Mouse (Mus musculus): ENCODE results near the gene Slc1a1. TPM values are rescaled to one million over a fixed set of nuclear protein-coding genes. Genes with fewer than 3 reads are reported as not detected.

Gene Slc1a1
- polyA plus RNA-seq, 1 experiment from 2014 or later = 0.88 TPM

DNA sequence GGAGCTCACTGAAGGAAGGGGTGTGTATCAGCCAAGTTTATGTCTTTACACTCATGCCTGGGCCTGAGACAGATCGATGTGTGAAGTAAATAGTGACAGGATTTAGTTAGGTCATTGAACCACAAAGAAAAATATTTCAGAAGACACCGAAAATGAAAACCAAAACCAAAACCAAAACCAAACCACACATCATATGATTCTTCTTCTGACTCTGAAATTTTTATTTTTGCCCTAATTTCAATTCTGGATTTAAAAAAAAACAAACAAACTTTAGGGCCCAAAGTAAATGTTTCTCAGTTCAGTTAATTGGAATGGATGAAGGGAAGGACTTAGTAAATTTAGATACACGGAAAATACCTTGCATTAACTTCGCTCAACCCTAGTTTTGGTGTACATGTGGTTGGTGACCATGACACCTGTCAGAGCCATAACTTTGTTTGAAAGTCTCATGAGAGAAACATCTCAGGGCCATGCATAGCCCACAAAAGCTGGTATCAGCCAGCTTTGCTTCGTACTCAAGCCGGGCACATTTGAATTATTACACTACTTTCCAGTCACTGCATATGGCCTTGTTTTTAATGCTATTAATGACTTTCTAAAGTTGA is 34.5 kb downstream of the Slc1a1 start:
- Histone ChIP-seq H3K27me3 (replicated peaks; ENCODE audit: control insufficient read depth, insufficient read depth, low read length) (no peaks in the 10 kb centered on the region), H3K27ac (ENCODE audit: low read length) (no peak overlapping the region), H3K9ac (ENCODE audit: low read depth, low read length) (no peak overlapping the region), H3K9me3 (ENCODE audit: control insufficient read depth, low read length) (no peaks in the 10 kb centered on the region), H3K4me1 (ENCODE audit: control insufficient read depth, insufficient read depth, low read length) (no peaks in the 10 kb centered on the region), H3K4me3 (ENCODE audit: low read length) (no peak overlapping the region), H3K4me2 (ENCODE audit: low read depth, low read length) (no peak overlapping the region), H3K36me3 (ENCODE audit: control insufficient read depth, insufficient read depth, low read length) (no peaks in the 10 kb centered on the region)
- WGBS = 89% methylated on average over 6 of the region's 6 CpGs
- no peak for ATAC-seq

DNA sequence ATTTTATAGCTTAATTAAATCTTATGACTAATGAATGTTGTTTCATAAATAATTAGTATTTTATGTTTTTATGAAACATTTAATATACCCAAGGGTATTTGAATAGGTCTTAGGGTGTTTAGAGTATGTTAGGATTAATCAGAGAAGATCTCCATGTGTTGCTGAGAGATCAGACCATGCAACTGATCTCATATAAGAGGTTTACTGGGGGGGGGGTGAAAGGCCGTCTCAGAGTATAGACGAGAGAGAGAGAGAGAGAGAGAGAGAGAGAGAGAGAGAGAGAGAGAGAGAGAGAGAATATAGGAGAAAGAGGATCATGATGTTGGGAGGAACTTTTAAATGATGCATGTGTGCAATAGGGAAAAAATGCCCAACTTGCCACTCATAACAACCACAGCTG is 35.5 kb downstream of the Slc1a1 start:
- Histone ChIP-seq H3K9me3 (ENCODE audit: control insufficient read depth, low read length) (no peaks in the 10 kb centered on the region), H3K4me2 (ENCODE audit: low read depth, low read length) (no peak overlapping the region), H3K4me1 (ENCODE audit: control insufficient read depth, insufficient read depth, low read length) (no peaks in the 10 kb centered on the region), H3K36me3 (ENCODE audit: control insufficient read depth, insufficient read depth, low read length) (no peaks in the 10 kb centered on the region), H3K4me3 (ENCODE audit: low read length) (no peak overlapping the region), H3K27me3 (replicated peaks; ENCODE audit: control insufficient read depth, insufficient read depth, low read length) (no peaks in the 10 kb centered on the region), H3K9ac (ENCODE audit: low read depth, low read length) (no peak overlapping the region), H3K27ac (ENCODE audit: low read length) (no peak overlapping the region)
- 86% methylated on average over 2 of the region's 2 CpGs for WGBS
- no peak for ATAC-seq

DNA sequence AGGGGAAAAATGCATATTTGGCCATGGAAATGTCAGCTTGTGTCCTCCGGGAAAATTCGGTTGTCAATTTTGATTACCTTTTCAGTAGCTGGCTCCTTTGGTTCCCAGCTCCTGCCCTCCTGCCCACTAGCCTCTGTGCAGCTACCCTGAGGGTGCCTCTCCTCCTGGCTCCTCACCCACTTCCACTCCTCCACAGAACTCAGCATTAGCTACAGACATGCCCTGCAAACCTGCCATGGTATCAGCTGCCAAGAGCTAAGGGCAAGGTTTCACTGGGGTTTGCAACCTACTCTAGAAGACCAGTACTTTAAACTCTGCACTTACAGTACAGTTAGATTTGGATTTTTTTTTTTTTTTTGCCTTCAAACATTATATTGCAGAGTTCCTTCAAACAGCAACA is 44.6 kb downstream of the Slc1a1 start:
- H3K4me2 ChIP-seq (ENCODE audit: low read depth, low read length) = no peak overlapping the region
- H3K4me3 ChIP-seq (ENCODE audit: low read length) = no peak overlapping the region
- no peak overlapping the region for H3K9ac ChIP-seq (ENCODE audit: low read depth, low read length)
- H3K27me3 ChIP-seq (replicated peaks; ENCODE audit: control insufficient read depth, insufficient read depth, low read length) = no peaks in the 10 kb centered on the region
- ATAC-seq = no peak
- no peak overlapping the region for H3K27ac ChIP-seq (ENCODE audit: low read length)
- 97% methylated on average over 2 of the region's 2 CpGs for WGBS
- H3K9me3 ChIP-seq (ENCODE audit: control insufficient read depth, low read length) = no peaks in the 10 kb centered on the region
- H3K36me3 ChIP-seq (ENCODE audit: control insufficient read depth, insufficient read depth, low read length) = no peaks in the 10 kb centered on the region
- H3K4me1 ChIP-seq (ENCODE audit: control insufficient read depth, insufficient read depth, low read length) = no peaks in the 10 kb centered on the region

DNA sequence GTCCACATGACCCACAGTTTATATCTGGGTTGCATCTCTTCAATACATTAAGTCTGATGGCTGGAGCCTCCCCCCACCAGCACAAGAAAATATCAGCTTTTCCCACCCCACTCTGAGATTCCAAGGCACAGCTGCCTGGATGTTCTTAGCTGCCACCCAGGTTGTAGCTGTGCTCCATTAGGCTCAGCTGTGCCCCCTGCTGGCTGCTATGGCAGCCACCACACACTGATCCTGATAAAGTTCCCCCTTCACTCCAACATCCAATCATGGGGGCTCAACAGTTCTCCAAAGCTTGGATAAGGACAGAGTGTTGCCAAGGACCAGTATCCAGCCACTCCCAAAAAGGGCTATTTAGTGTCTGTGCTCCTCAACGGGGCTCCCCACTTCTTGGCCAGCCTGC is 48.3 kb downstream of the Slc1a1 start:
- H3K36me3 ChIP-seq (ENCODE audit: control insufficient read depth, insufficient read depth, low read length) = no peaks in the 10 kb centered on the region
- no peak for ATAC-seq
- no peak overlapping the region for H3K27ac ChIP-seq (ENCODE audit: low read length)
- no peak overlapping the region for H3K4me3 ChIP-seq (ENCODE audit: low read length)
- WGBS = 70% methylated on average over 1 of the region's 1 CpGs
- H3K9ac ChIP-seq (ENCODE audit: low read depth, low read length) = no peak overlapping the region
- H3K4me1 ChIP-seq (ENCODE audit: control insufficient read depth, insufficient read depth, low read length) = no peaks in the 10 kb centered on the region
- no peak overlapping the region for H3K4me2 ChIP-seq (ENCODE audit: low read depth, low read length)
- H3K27me3 ChIP-seq (replicated peaks; ENCODE audit: control insufficient read depth, insufficient read depth, low read length) = no peaks in the 10 kb centered on the region
- no peaks in the 10 kb centered on the region for H3K9me3 ChIP-seq (ENCODE audit: control insufficient read depth, low read length)

DNA sequence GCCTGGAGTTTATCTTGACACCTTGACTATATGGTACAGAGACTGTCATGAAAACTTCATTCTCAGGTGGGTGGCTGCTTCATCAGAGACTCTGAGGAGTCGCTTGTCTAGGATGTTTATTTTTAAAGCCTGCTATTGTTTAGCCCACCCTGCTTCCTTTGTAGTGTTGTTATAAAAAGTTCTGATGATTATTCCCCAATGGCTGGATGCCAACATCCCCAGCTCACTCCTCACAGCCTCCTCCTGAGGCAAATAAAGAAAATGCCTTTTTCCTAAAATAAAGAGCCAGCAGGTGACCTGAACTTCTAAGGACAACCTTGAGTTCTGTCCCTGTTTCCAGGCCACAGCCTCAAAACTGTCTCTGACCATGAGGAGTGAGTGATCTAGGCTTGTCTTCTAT is 53.6 kb downstream of the Slc1a1 start:
- no peaks in the 10 kb centered on the region for H3K4me1 ChIP-seq (ENCODE audit: control insufficient read depth, insufficient read depth, low read length)
- H3K36me3 ChIP-seq (ENCODE audit: control insufficient read depth, insufficient read depth, low read length) = no peaks in the 10 kb centered on the region
- H3K27me3 ChIP-seq (replicated peaks; ENCODE audit: control insufficient read depth, insufficient read depth, low read length) = no peaks in the 10 kb centered on the region
- WGBS = 46% methylated on average over 1 of the region's 1 CpGs
- H3K27ac ChIP-seq (ENCODE audit: low read length) = no peak overlapping the region
- no peak for ATAC-seq
- H3K9me3 ChIP-seq (ENCODE audit: control insufficient read depth, low read length) = no peaks in the 10 kb centered on the region
- H3K4me3 ChIP-seq (ENCODE audit: low read length) = no peak overlapping the region
- no peak overlapping the region for H3K4me2 ChIP-seq (ENCODE audit: low read depth, low read length)
- H3K9ac ChIP-seq (ENCODE audit: low read depth, low read length) = no peak overlapping the region

DNA sequence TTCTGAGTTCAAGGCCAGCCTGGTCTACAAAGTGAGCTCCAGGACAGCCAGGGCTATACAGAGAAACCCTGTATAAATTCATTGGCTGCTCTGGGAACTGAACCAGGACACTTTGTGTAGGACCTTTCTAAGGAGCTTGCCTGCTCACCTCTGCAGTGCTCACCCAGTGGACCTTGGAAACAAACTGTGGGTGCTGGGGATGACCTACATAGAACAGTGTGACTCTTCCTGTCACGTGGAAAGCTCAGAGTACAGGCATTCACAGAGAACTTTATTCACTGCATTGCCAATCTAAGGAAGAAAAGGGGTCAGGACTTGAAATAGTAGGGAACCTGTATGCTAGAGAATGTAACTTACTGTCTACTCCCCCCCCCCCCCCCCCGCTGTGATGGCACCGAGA is 54.4 kb downstream of the Slc1a1 start:
- no peak for ATAC-seq
- Histone ChIP-seq H3K27ac (ENCODE audit: low read length) (no peak overlapping the region), H3K9me3 (ENCODE audit: control insufficient read depth, low read length) (no peaks in the 10 kb centered on the region), H3K27me3 (replicated peaks; ENCODE audit: control insufficient read depth, insufficient read depth, low read length) (no peaks in the 10 kb centered on the region), H3K4me3 (ENCODE audit: low read length) (no peak overlapping the region), H3K36me3 (ENCODE audit: control insufficient read depth, insufficient read depth, low read length) (no peaks in the 10 kb centered on the region), H3K4me2 (ENCODE audit: low read depth, low read length) (no peak overlapping the region), H3K9ac (ENCODE audit: low read depth, low read length) (no peak overlapping the region), H3K4me1 (ENCODE audit: control insufficient read depth, insufficient read depth, low read length) (no peaks in the 10 kb centered on the region)
- 68% methylated on average over 3 of the region's 3 CpGs for WGBS

DNA sequence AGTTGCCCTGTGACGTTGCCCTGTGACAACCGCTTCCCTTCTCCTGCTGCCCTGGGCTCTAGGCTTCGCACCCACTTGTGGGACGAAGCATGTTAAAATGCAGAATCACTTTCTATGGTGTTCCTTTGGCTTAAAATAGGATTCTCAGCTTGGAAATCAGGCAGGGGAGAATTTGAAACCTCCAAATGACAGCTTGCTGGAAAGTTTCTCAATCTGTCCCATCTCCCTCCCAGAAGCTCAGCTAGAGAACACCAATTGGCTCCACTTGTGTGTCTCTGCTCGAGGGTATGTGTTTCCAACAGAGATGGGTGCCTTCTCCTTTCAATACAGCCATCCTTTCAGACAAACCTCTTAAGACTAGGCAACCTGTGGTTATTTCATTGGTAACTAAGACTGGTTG is 56.4 kb downstream of the Slc1a1 start:
- ATAC-seq = no peak
- Histone ChIP-seq H3K27me3 (replicated peaks; ENCODE audit: control insufficient read depth, insufficient read depth, low read length) (no peaks in the 10 kb centered on the region), H3K4me2 (ENCODE audit: low read depth, low read length) (no peak overlapping the region), H3K36me3 (ENCODE audit: control insufficient read depth, insufficient read depth, low read length) (no peaks in the 10 kb centered on the region), H3K4me3 (ENCODE audit: low read length) (no peak overlapping the region), H3K27ac (ENCODE audit: low read length) (no peak overlapping the region), H3K9ac (ENCODE audit: low read depth, low read length) (no peak overlapping the region), H3K9me3 (ENCODE audit: control insufficient read depth, low read length) (no peaks in the 10 kb centered on the region), H3K4me1 (ENCODE audit: control insufficient read depth, insufficient read depth, low read length) (no peaks in the 10 kb centered on the region)
- 72% methylated on average over 5 of the region's 5 CpGs for WGBS

DNA sequence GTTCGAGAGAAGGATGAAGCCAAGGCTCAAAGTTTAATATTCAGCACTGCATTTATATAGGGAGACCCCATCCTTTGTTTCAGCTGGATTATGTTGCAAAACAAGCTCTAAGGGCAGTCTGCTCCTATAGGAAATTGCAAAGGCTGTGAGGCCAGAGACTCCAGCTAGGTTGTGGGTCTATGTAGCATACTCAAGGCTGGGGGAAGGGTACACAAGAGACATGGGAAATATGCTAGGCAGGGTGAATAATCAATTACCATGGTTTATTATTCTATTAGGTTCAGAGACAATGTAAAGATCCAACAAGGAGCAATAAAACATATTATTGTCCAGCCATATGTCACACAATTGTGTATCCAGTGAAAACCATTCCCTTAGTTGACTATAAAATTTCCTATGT is 57.0 kb downstream of the Slc1a1 start:
- H3K9me3 ChIP-seq (ENCODE audit: control insufficient read depth, low read length) = no peaks in the 10 kb centered on the region
- WGBS = 97% methylated on average over 1 of the region's 1 CpGs
- ATAC-seq = no peak
- no peak overlapping the region for H3K9ac ChIP-seq (ENCODE audit: low read depth, low read length)
- H3K36me3 ChIP-seq (ENCODE audit: control insufficient read depth, insufficient read depth, low read length) = no peaks in the 10 kb centered on the region
- H3K27ac ChIP-seq (ENCODE audit: low read length) = no peak overlapping the region
- H3K4me2 ChIP-seq (ENCODE audit: low read depth, low read length) = no peak overlapping the region
- H3K4me1 ChIP-seq (ENCODE audit: control insufficient read depth, insufficient read depth, low read length) = no peaks in the 10 kb centered on the region
- H3K27me3 ChIP-seq (replicated peaks; ENCODE audit: control insufficient read depth, insufficient read depth, low read length) = no peaks in the 10 kb centered on the region
- H3K4me3 ChIP-seq (ENCODE audit: low read length) = no peak overlapping the region

DNA sequence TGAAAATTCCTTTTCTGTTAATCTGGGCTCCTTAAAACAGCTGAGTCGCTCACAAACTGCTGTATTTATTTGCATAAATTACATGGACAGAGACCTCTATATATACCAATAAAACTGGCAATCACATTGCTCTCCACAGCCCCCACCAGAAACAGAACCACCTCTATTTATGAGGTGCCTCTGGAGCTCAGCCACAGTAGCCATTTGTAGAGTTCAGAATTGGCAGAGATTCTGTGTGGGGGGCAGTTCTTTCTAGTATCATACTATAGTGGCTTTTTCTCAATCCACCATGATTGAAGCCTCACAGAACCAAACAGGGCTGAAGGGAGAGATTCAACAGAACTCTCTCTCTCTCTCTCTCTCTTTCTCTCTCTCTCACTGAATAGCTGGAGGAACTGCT is 61.8 kb downstream of the Slc1a1 start:
- Histone ChIP-seq H3K27me3 (replicated peaks; ENCODE audit: control insufficient read depth, insufficient read depth, low read length) (no peaks in the 10 kb centered on the region), H3K4me3 (ENCODE audit: low read length) (no peak overlapping the region), H3K4me2 (ENCODE audit: low read depth, low read length) (no peak overlapping the region), H3K9ac (ENCODE audit: low read depth, low read length) (no peak overlapping the region), H3K27ac (ENCODE audit: low read length) (no peak overlapping the region), H3K9me3 (ENCODE audit: control insufficient read depth, low read length) (no peaks in the 10 kb centered on the region), H3K36me3 (ENCODE audit: control insufficient read depth, insufficient read depth, low read length) (no peaks in the 10 kb centered on the region), H3K4me1 (ENCODE audit: control insufficient read depth, insufficient read depth, low read length) (no peaks in the 10 kb centered on the region)
- no peak for ATAC-seq
- 71% methylated on average over 1 of the region's 1 CpGs for WGBS

DNA sequence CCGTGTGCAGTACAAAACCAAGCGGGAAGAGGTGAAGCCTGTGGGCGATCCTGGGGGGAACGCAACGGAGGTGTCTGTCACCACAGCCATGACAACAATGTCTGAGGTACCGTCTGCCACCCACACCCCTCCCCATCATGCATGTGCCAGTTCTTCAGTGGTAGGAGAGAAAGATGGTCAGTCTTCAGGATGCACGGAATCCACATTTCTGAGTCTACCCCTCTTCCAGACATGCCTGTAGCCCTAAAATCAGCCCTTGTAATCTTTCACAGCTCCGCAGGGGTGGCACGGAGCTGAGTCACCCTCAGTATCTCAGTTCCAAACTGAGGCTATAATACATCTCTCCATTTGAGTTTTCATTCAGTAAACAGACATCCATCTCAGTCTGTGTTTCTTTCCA is 62.6 kb downstream of the Slc1a1 start:
- no peaks in the 10 kb centered on the region for H3K9me3 ChIP-seq (ENCODE audit: control insufficient read depth, low read length)
- no peaks in the 10 kb centered on the region for H3K36me3 ChIP-seq (ENCODE audit: control insufficient read depth, insufficient read depth, low read length)
- H3K9ac ChIP-seq (ENCODE audit: low read depth, low read length) = no peak overlapping the region
- H3K4me3 ChIP-seq (ENCODE audit: low read length) = no peak overlapping the region
- 78% methylated on average over 9 of the region's 9 CpGs for WGBS
- no peak overlapping the region for H3K4me2 ChIP-seq (ENCODE audit: low read depth, low read length)
- H3K4me1 ChIP-seq (ENCODE audit: control insufficient read depth, insufficient read depth, low read length) = no peaks in the 10 kb centered on the region
- ATAC-seq = no peak
- no peaks in the 10 kb centered on the region for H3K27me3 ChIP-seq (replicated peaks; ENCODE audit: control insufficient read depth, insufficient read depth, low read length)
- H3K27ac ChIP-seq (ENCODE audit: low read length) = no peak overlapping the region

Measured in intestine, embryonic 16.5 days (tissue).